Mouse (Mus musculus) lung, embryonic 14.5 days (tissue): ENCODE measurements at regions not wholly inside any gene's neighbourhood (a gene's known extent, or its start where the extent isn't known, plus 50 kb on each side); places are given as distances from the start of the nearest gene placed in this dataset.
"Not testable (repeated sequence)": the region's sequence is repeated elsewhere in the genome, so short reads cannot be mapped to it uniquely, and the experiment has no call there.

Source experiments
- ATAC-seq: fragments of 200-750 bp; cut with Nextera tagmentation; 2 replicates; pipeline ENCODE4 v1.8.0; 2017; ENCODE audit warnings: mild to moderate bottlenecking, moderate TSS enrichment, moderate library complexity; ENCODE audit not compliant: insufficient read depth
- DNase-seq: peaks from one replicate; pipeline ENCODE4 v3.0.0-alpha.2; 2015
- H3K27ac ChIP-seq: fragments of 300-500 bp; sonication (generic); 2 replicates; pipeline ENCODE4 v1.5.1; 2014; ENCODE audit warnings: low read depth, mild to moderate bottlenecking, moderate library complexity
- H3K27me3 ChIP-seq: fragments of 300-500 bp; sonication (generic); 2 replicates; pipeline ENCODE4 v1.6.1; 2014; ENCODE audit warnings: low read length, control low read depth; ENCODE audit not compliant: insufficient read depth
- H3K36me3 ChIP-seq: fragments of 300-500 bp; sonication (generic); 2 replicates; pipeline ENCODE4 v1.6.1; 2014; ENCODE audit warnings: control low read depth; ENCODE audit not compliant: insufficient read depth
- H3K4me1 ChIP-seq: fragments of 300-500 bp; sonication (generic); 2 replicates; pipeline ENCODE4 v1.6.1; 2014; ENCODE audit warnings: antibody characterized with exemption, control low read depth; ENCODE audit not compliant: insufficient read depth
- H3K4me2 ChIP-seq: fragments of 300-500 bp; sonication (generic); 2 replicates; pipeline ENCODE4 v1.6.1; 2014; ENCODE audit warnings: mild to moderate bottlenecking
- H3K4me3 ChIP-seq: fragments of 300-500 bp; sonication (generic); 2 replicates; pipeline ENCODE4 v1.5.1; 2014; ENCODE audit warnings: low read depth, low read length
- H3K9ac ChIP-seq: fragments of 300-500 bp; sonication (generic); 2 replicates; pipeline ENCODE4 v1.6.1; 2014
- H3K9me3 ChIP-seq: fragments of 300-500 bp; sonication (generic); 2 replicates; pipeline ENCODE4 v1.6.1; 2016; ENCODE audit warnings: low read depth, low read length, control low read depth
- CTCF ChIP-seq: IDR thresholded peaks from 2 replicates; pipeline ENCODE4 v1.5.1; 2016; ENCODE audit warnings: antibody characterized with exemption, low read depth
- WGBS: fragments of 180-500 bp; shearing (Covaris S2); extraction: QIAGEN DNeasy Blood & Tissue Kit; methylation state at CpG from one replicate; pipeline ENCODE4 v1.1.7; 2014; 5-methylcytosine and 5-hydroxymethylcytosine counted together

- no peak overlapping the region for H3K4me2 ChIP-seq
- H3K9me3 ChIP-seq: no peaks in the 10 kb centered on the region
- H3K36me3 ChIP-seq: no peaks in the 10 kb centered on the region
- H3K27me3 ChIP-seq: no peaks in the 10 kb centered on the region
- WGBS: 37% methylated on average over 1 of the region's 1 CpGs
- DNase-seq: no peak
- TF ChIP-seq CTCF: no peak
- H3K27ac ChIP-seq: no peak overlapping the region
- H3K9ac ChIP-seq: no peak overlapping the region
- no peak overlapping the region for H3K4me3 ChIP-seq
- no peak for ATAC-seq
- no peaks in the 10 kb centered on the region for H3K4me1 ChIP-seq
Observed at GRCm38 (mm10) chr14:9433081-9433590, 767.1 kb upstream of the 4930452B06Rik start.

- H3K9ac ChIP-seq: no peak overlapping the region
- DNase-seq (no peak), ATAC-seq (no peak)
- H3K27me3 ChIP-seq: no peaks in the 10 kb centered on the region
- WGBS: 77% methylated on average over 2 of the region's 2 CpGs
- H3K9me3 ChIP-seq: no peaks in the 10 kb centered on the region
- no peaks in the 10 kb centered on the region for H3K4me1 ChIP-seq
- H3K27ac ChIP-seq: no peak overlapping the region
- no peak overlapping the region for H3K4me3 ChIP-seq
- H3K36me3 ChIP-seq: no peaks in the 10 kb centered on the region
- no peak overlapping the region for H3K4me2 ChIP-seq
- no peak for TF ChIP-seq CTCF
Observed at GRCm38 (mm10) chr14:9431798-9432197, 765.8 kb upstream of the 4930452B06Rik start.

- no peak for ATAC-seq
- H3K27ac ChIP-seq: no peak overlapping the region
- no peaks in the 10 kb centered on the region for H3K27me3 ChIP-seq
- H3K9me3 ChIP-seq: no peaks in the 10 kb centered on the region
- DNase-seq: no peak
- H3K36me3 ChIP-seq: no peaks in the 10 kb centered on the region
- H3K4me3 ChIP-seq: no peak overlapping the region
- TF ChIP-seq CTCF: no peak
- H3K4me1 ChIP-seq: no peaks in the 10 kb centered on the region
- 48% methylated on average over 4 of the region's 4 CpGs for WGBS
- no peak overlapping the region for H3K9ac ChIP-seq
- H3K4me2 ChIP-seq: no peak overlapping the region
Observed at GRCm38 (mm10) chr14:9411822-9412403, 745.9 kb upstream of the 4930452B06Rik start.

- no peaks in the 10 kb centered on the region for H3K36me3 ChIP-seq
- DNase-seq (no peak), ATAC-seq (no peak)
- H3K4me3 ChIP-seq: no peak overlapping the region
- no peak overlapping the region for H3K27ac ChIP-seq
- 68% methylated on average over 7 of the region's 7 CpGs for WGBS
- no peak for TF ChIP-seq CTCF
- H3K27me3 ChIP-seq: no peaks in the 10 kb centered on the region
- H3K9me3 ChIP-seq: no peaks in the 10 kb centered on the region
- H3K4me2 ChIP-seq: no peak overlapping the region
- H3K4me1 ChIP-seq: no peaks in the 10 kb centered on the region
- H3K9ac ChIP-seq: no peak overlapping the region
Observed at GRCm38 (mm10) chr14:9403688-9404087, 737.6 kb upstream of the 4930452B06Rik start.

GRCm38 (mm10) chr14:9400861-9401260 lies 734.8 kb upstream of the 4930452B06Rik start:
- no peak for TF ChIP-seq CTCF
- H3K27me3 ChIP-seq: no peaks in the 10 kb centered on the region
- ATAC-seq (no peak), DNase-seq (peak; percentile 24)
- no peak overlapping the region for H3K27ac ChIP-seq
- no peaks in the 10 kb centered on the region for H3K36me3 ChIP-seq
- WGBS: 28% methylated on average over 1 of the region's 1 CpGs
- no peak overlapping the region for H3K4me2 ChIP-seq
- no peaks in the 10 kb centered on the region for H3K4me1 ChIP-seq
- no peak overlapping the region for H3K9ac ChIP-seq
- H3K9me3 ChIP-seq: no peaks in the 10 kb centered on the region
- H3K4me3 ChIP-seq: no peak overlapping the region

GRCm38 (mm10) chr14:9393271-9393771 lies 727.3 kb upstream of the 4930452B06Rik start:
- peak; percentile 94 for TF ChIP-seq CTCF
- Histone ChIP-seq H3K9ac (no peak overlapping the region), H3K9me3 (no peaks in the 10 kb centered on the region), H3K27ac (no peak overlapping the region), H3K4me2 (no peak overlapping the region), H3K36me3 (no peaks in the 10 kb centered on the region), H3K4me1 (no peaks in the 10 kb centered on the region), H3K27me3 (no peaks in the 10 kb centered on the region), H3K4me3 (no peak overlapping the region)
- peak; percentile 65; the same call in 1 of the 2 replicates for ATAC-seq
- peak; percentile 84 for DNase-seq
- WGBS: 13% methylated on average over 4 of the region's 4 CpGs

GRCm38 (mm10) chr14:9389878-9390536 lies 724.0 kb upstream of the 4930452B06Rik start:
- H3K27me3 ChIP-seq, ATAC-seq, H3K27ac ChIP-seq, H3K9me3 ChIP-seq, H3K4me2 ChIP-seq, H3K36me3 ChIP-seq, DNase-seq, H3K4me1 ChIP-seq, H3K4me3 ChIP-seq, H3K9ac ChIP-seq: not testable (repeated sequence)
- 91% methylated on average over 5 of the region's 5 CpGs for WGBS
